Mouse (Mus musculus): ENCODE results near the gene Spice1.
A peak's percentile ranks its signal among the peaks of the same experiment; 100 is the strongest.

The Spice1 gene

GRCm38 (mm10) chr16:44347071-44347901 is at the start of gene Spice1:
Gene Spice1, plus strand, starts transcription at chr16:44347121.
- peak; percentile 99 for DNase-seq

- no peak for DNase-seq
Measured at GRCm38 (mm10) chr16:44299438-44300093, 47.4 kb upstream of the Spice1 start.

- DNase-seq, result no peak
Measured at GRCm38 (mm10) chr16:44302126-44302892, 44.6 kb upstream of the Spice1 start.

- DNase-seq, result no peak
Measured at GRCm38 (mm10) chr16:44303822-44304221, 43.1 kb upstream of the Spice1 start.

- no peak for DNase-seq
Measured at GRCm38 (mm10) chr16:44305606-44306005, 41.3 kb upstream of the Spice1 start.

- DNase-seq, result no peak
Measured at GRCm38 (mm10) chr16:44313422-44313821, 33.5 kb upstream of the Spice1 start.

- DNase-seq, result no peak
Measured at GRCm38 (mm10) chr16:44316350-44316749, 30.6 kb upstream of the Spice1 start.

- DNase-seq, result no peak
Measured at GRCm38 (mm10) chr16:44320232-44320631, 26.7 kb upstream of the Spice1 start.

- DNase-seq, result no peak
Measured at GRCm38 (mm10) chr16:44328644-44329043, 18.3 kb upstream of the Spice1 start.

GRCm38 (mm10) chr16:44330657-44331056 is 16.3 kb upstream of the Spice1 start:
- no peak for DNase-seq

- no peak for DNase-seq
Measured at GRCm38 (mm10) chr16:44331154-44331553, 15.8 kb upstream of the Spice1 start.

- DNase-seq, result no peak
Measured at GRCm38 (mm10) chr16:44331671-44331994, 15.3 kb upstream of the Spice1 start.

- DNase-seq, result peak; percentile 37
Measured at GRCm38 (mm10) chr16:44331995-44332860, 14.7 kb upstream of the Spice1 start.

GRCm38 (mm10) chr16:44332861-44333284 is 14.0 kb upstream of the Spice1 start, which contains the start of gene Sidt1:
Gene Sidt1, minus strand, starts transcription at chr16:44333196.
- no peak for DNase-seq

GRCm38 (mm10) chr16:44337541-44337940 is 9.4 kb upstream of the Spice1 start:
- DNase-seq, result no peak

- no peak for DNase-seq
Measured at GRCm38 (mm10) chr16:44349801-44350397, 3.0 kb downstream of the Spice1 start.

GRCm38 (mm10) chr16:44356291-44356690 is 9.4 kb downstream of the Spice1 start:
- DNase-seq, result no peak

GRCm38 (mm10) chr16:44357571-44358268 is 10.8 kb downstream of the Spice1 start:
- peak; percentile 47 for DNase-seq

GRCm38 (mm10) chr16:44361921-44362890 is 15.3 kb downstream of the Spice1 start:
- peak; percentile 53 for DNase-seq

- no peak for DNase-seq
Measured at GRCm38 (mm10) chr16:44365522-44365921, 18.6 kb downstream of the Spice1 start.

Measured in kidney, postnatal 10 days (tissue).